Comparison of ENCODE assay signal across 17 mouse cellular contexts in genomic region chr2:106719434-106719833, GRCm38 (mm10). TPM values are rescaled to one million over a fixed set of nuclear protein-coding genes. Genes with fewer than 3 reads are reported as not detected.
DNase-seq lines count a peak whose midpoint lies in the region; ATAC-seq lines count a peak whose summit lies in the region.
"Had no signal": no experiment of that assay in that cellular context is flagged by ENCODE, and none has a peak within 500 bp of the region (broad histone marks: within the 10 kb centered on the region; RNA-seq: fewer than 3 reads in every experiment).

No protein-coding gene starts in this region.

- H3K9ac ChIP-seq in forebrain, embryonic 15.5 days (replicated peaks), result no peak overlapping the region
- H3K9ac ChIP-seq: hindbrain, embryonic 15.5 days; liver, embryonic 12.5 days; stomach, embryonic 15.5 days had no signal

- intact Hi-C loops in heart, postnatal 10 days (cut with DNase I), result no loop called here

- H3K36me3 ChIP-seq in forebrain, embryonic 15.5 days, result no peaks in the 10 kb centered on the region
- H3K36me3 ChIP-seq in forebrain, embryonic 10.5 days (replicated peaks), result peaks cover 4% of the 10 kb centered on the region; the same call in 1 of the 2 replicates
- H3K36me3 ChIP-seq: hindbrain, embryonic 15.5 days; liver, embryonic 12.5 days; stomach, embryonic 15.5 days had no signal

- no peak overlapping the region for H3K4me3 ChIP-seq in forebrain, embryonic 15.5 days
- no peak overlapping the region for H3K4me3 ChIP-seq in forebrain, embryonic 10.5 days
- H3K4me3 ChIP-seq: hindbrain, embryonic 15.5 days; liver, embryonic 12.5 days; stomach, embryonic 15.5 days had no signal

- ATAC-seq in forebrain, embryonic 15.5 days (replicated peaks), result no peak
- no peak for ATAC-seq in granulocyte monocyte progenitor cell, adult 5-6 weeks (replicated peaks; ENCODE audit: poor library complexity, severe bottlenecking)
- ATAC-seq: liver, embryonic 12.5 days had no signal

- H3K27ac ChIP-seq in forebrain, embryonic 15.5 days (replicated peaks), result 0 out of 2 replicates have a peak overlapping the region, but pooled peaks have one; percentile 65
- H3K27ac ChIP-seq in forebrain, embryonic 10.5 days, result no peak overlapping the region
- H3K27ac ChIP-seq: liver, embryonic 12.5 days; stomach, embryonic 15.5 days had no signal

- H3K4me2 ChIP-seq in forebrain, embryonic 15.5 days (replicated peaks), result no peak overlapping the region
- H3K4me2 ChIP-seq: hindbrain, embryonic 15.5 days; liver, embryonic 12.5 days; stomach, embryonic 15.5 days had no signal

- no peak for DNase-seq in forebrain, embryonic 10.5 days (ENCODE audit: extremely low spot score, low spot score)
- peak; percentile 17 to 37 for DNase-seq in kidney, postnatal 4 days
- DNase-seq in kidney, postnatal 14 days, result no peak
- peak; percentile 52 to 59 for DNase-seq in heart, postnatal 10 days
- peak; percentile 19 to 67 for DNase-seq in lung, postnatal 4 days
- no peak for DNase-seq in thymus, postnatal 0 days (ENCODE audit: low spot score)
- DNase-seq: cerebellum, postnatal 14 days; kidney, adult 11 months; kidney, postnatal 36 days; left cerebral cortex, postnatal 4 days; midbrain, embryonic 14.5 days; spleen, adult 18-20 months had no signal

- H3K27me3 ChIP-seq in forebrain, embryonic 15.5 days, result no peaks in the 10 kb centered on the region
- no peaks in the 10 kb centered on the region for H3K27me3 ChIP-seq in forebrain, embryonic 10.5 days (ENCODE audit: poor library complexity, severe bottlenecking)
- H3K27me3 ChIP-seq: hindbrain, embryonic 15.5 days; liver, embryonic 12.5 days; stomach, embryonic 15.5 days had no signal

- WGBS in forebrain, embryonic 15.5 days, result 96% methylated on average over 3 of the region's 3 CpGs
- 88% methylated on average over 3 of the region's 3 CpGs for WGBS in forebrain, embryonic 10.5 days

- no peaks in the 10 kb centered on the region for H3K9me3 ChIP-seq in forebrain, embryonic 15.5 days
- H3K9me3 ChIP-seq in forebrain, embryonic 10.5 days, result no peaks in the 10 kb centered on the region
- H3K9me3 ChIP-seq: hindbrain, embryonic 15.5 days; liver, embryonic 12.5 days; stomach, embryonic 15.5 days had no signal

- peaks cover 84% of the 10 kb centered on the region for H3K4me1 ChIP-seq in forebrain, embryonic 15.5 days
- H3K4me1 ChIP-seq in forebrain, embryonic 10.5 days, result peaks cover 73% of the 10 kb centered on the region
- H3K4me1 ChIP-seq: liver, embryonic 12.5 days; stomach, embryonic 15.5 days had no signal

RNA-seq across cellular contexts. Expression of gene Mpped2, which starts 26.4 kb away (rescaled TPM):
- polyA plus RNA-seq in forebrain, embryonic 15.5 days (2015; fragmentation: Nextera tagmentation; extraction: Ambion mirVana), result 212 and 221 TPM in 2 replicates
- 41.6 and 48.8 TPM in 2 replicates for polyA plus RNA-seq in forebrain, embryonic 10.5 days (2016; fragmentation: Nextera tagmentation; extraction: Ambion mirVana)
- total RNA-seq in heart, postnatal 10 days (2021), result 10 to 100 TPM; 19.6 to 22.9 TPM
- polyA plus RNA-seq in thymus, postnatal 0 days (2015; fragmentation: Nextera tagmentation; extraction: Ambion mirVana), result 8.1 and 8.4 TPM in 2 replicates
- 0.62 TPM in 1 of 2 replicates, not detected in the other for total RNA-seq in granulocyte monocyte progenitor cell, adult 5-6 weeks (2014; fragmentation: Nextera tagmentation)
- total RNA-seq in granulocyte monocyte progenitor cell, adult 5-6 weeks (2017), result not detected in 2 replicates

Comparison
In these comparisons a context has a peak if more than half of its experiments do, and no peak if none do; other contexts are left out.
1. DNase-seq: peak in kidney, postnatal 4 days (2 of 2), heart, postnatal 10 days (2 of 2) and lung, postnatal 4 days (2 of 2); none in forebrain, embryonic 10.5 days (single experiment), kidney, postnatal 14 days (single experiment) and thymus, postnatal 0 days (single experiment).